In genomic region chr16:21533503-21533902, GRCm38 (mm10) we compare ENCODE assay signal across 27 mouse cellular contexts.
DNase-seq lines count a peak whose midpoint lies in the region; ATAC-seq and TF ChIP-seq lines count a peak whose summit lies in the region.
"Had no signal": no experiment of that assay in that cellular context is flagged by ENCODE, and none has a peak within 500 bp of the region (broad histone marks: within the 10 kb centered on the region; RNA-seq: fewer than 3 reads in every experiment).

No protein-coding gene starts in this region.

- H3K79me2 ChIP-seq in MEL (ENCODE audit: control insufficient read depth, insufficient read depth, low read length, poor library complexity), result no peaks in the 10 kb centered on the region

- no peak overlapping the region for H3K9ac ChIP-seq in MEL (ENCODE audit: control insufficient read depth, low read depth, low read length, poor library complexity, severe bottlenecking)
- H3K9ac ChIP-seq in liver, embryonic 13.5 days, result no peak overlapping the region
- H3K9ac ChIP-seq in intestine, postnatal 0 days (ENCODE audit: low read depth, low read length), result no peak overlapping the region
- H3K9ac ChIP-seq: limb, embryonic 12.5 days; midbrain, embryonic 15.5 days; neural tube, embryonic 15.5 days; stomach, embryonic 15.5 days had no signal

- no peak overlapping the region for H3K4me3 ChIP-seq in MEL (ENCODE audit: control insufficient read depth in 1 of 2, insufficient read depth in 1 of 2, low read depth in 2 of 2, low read length in 2 of 2)
- H3K4me3 ChIP-seq in liver, embryonic 13.5 days (replicated peaks), result no peak overlapping the region
- H3K4me3 ChIP-seq in intestine, postnatal 0 days (ENCODE audit: low read depth, low read length), result no peak overlapping the region
- H3K4me3 ChIP-seq: forebrain, embryonic 10.5 days; limb, embryonic 12.5 days; midbrain, embryonic 10.5 days; midbrain, embryonic 15.5 days; neural tube, embryonic 15.5 days; stomach, embryonic 15.5 days had no signal

- TF ChIP-seq EP300 in MEL (IDR thresholded peaks at IDR 0.05; ENCODE audit: low read depth in 1 of 2, low read length in 2 of 2), result no peak

- no peaks in the 10 kb centered on the region for H3K27me3 ChIP-seq in MEL (ENCODE audit: control insufficient read depth in 1 of 2, insufficient read depth in 2 of 2, low read length in 2 of 2)
- no peaks in the 10 kb centered on the region for H3K27me3 ChIP-seq in liver, embryonic 13.5 days
- H3K27me3 ChIP-seq in intestine, postnatal 0 days (replicated peaks; ENCODE audit: control insufficient read depth, insufficient read depth, low read length), result no peaks in the 10 kb centered on the region
- H3K27me3 ChIP-seq: limb, embryonic 12.5 days; midbrain, embryonic 15.5 days; neural tube, embryonic 15.5 days; stomach, embryonic 15.5 days had no signal

- WGBS in liver, embryonic 13.5 days (ENCODE audit: insufficient replicate concordance), result 55% methylated on average over 4 of the region's 4 CpGs
- 86% methylated on average over 4 of the region's 4 CpGs for WGBS in intestine, postnatal 0 days

- no peak for TF ChIP-seq RAD21 in MEL (IDR thresholded peaks at IDR 0.05; ENCODE audit: low read depth, low read length)

- ATAC-seq in erythroblast, adult 5-6 weeks (replicated peaks; ENCODE audit: low FRiP score, poor library complexity, severe bottlenecking), result peak; percentile 61; the same call in 1 of the 2 replicates
- ATAC-seq in liver, embryonic 13.5 days (ENCODE audit: low read depth), result peak; percentile 84
- ATAC-seq in megakaryocyte progenitor cell, adult 5-6 weeks (replicated peaks; ENCODE audit: poor library complexity), result peak; percentile 79
- ATAC-seq in intestine, postnatal 0 days, result no peak
- ATAC-seq: forebrain, embryonic 16.5 days; hindbrain, embryonic 16.5 days; lung, postnatal 0 days; midbrain, embryonic 15.5 days had no signal

- intact Hi-C loops in left cerebral cortex, postnatal 14 days (cut with DNase I), result no loop called here

- peak; percentile 16 for DNase-seq in MEL (ENCODE audit: low read depth, low spot score)
- peak; percentile 18 for DNase-seq in liver, embryonic 13.5 days
- DNase-seq in left cerebral cortex, postnatal 14 days (ENCODE audit: low spot score in 2 of 2), result no peak
- DNase-seq in thymus, postnatal 14 days, result no peak
- DNase-seq: adrenal gland, postnatal 25 days; cerebellum, adult 9-10 months; cerebellum, postnatal 36 days; gastrocnemius, postnatal 10 days; kidney, adult 2 months; lung, adult 18-20 months; lung, postnatal 4 days; retina, postnatal 1 day; right cerebral cortex, postnatal 14 days; thymus, postnatal 25 days had no signal

- TF ChIP-seq POLR2A in MEL (IDR thresholded peaks at IDR 0.05; ENCODE audit: control insufficient read depth in 1 of 2, insufficient read depth in 1 of 2, low read depth in 1 of 2, low read length in 2 of 2, poor library complexity in 1 of 2), result no peak

- H3K9me3 ChIP-seq in MEL (replicated peaks; ENCODE audit: insufficient read depth, low read length), result no peaks in the 10 kb centered on the region
- H3K9me3 ChIP-seq in liver, embryonic 13.5 days (replicated peaks), result no peaks in the 10 kb centered on the region
- no peaks in the 10 kb centered on the region for H3K9me3 ChIP-seq in intestine, postnatal 0 days (ENCODE audit: control insufficient read depth)
- H3K9me3 ChIP-seq: forebrain, embryonic 10.5 days; limb, embryonic 12.5 days; midbrain, embryonic 10.5 days; midbrain, embryonic 15.5 days; neural tube, embryonic 15.5 days; stomach, embryonic 15.5 days had no signal

- no peaks in the 10 kb centered on the region; a peak in 1 of 4 replicates for H3K36me3 ChIP-seq in MEL (ENCODE audit: control insufficient read depth in 1 of 2, insufficient read depth in 2 of 2, low read length in 2 of 2)
- no peaks in the 10 kb centered on the region for H3K36me3 ChIP-seq in liver, embryonic 13.5 days
- peaks cover 8% of the 10 kb centered on the region; the same call in 1 of the 2 replicates for H3K36me3 ChIP-seq in intestine, postnatal 0 days (ENCODE audit: control insufficient read depth, insufficient read depth)
- H3K36me3 ChIP-seq: midbrain, embryonic 10.5 days; stomach, embryonic 15.5 days had no signal

- no peak for TF ChIP-seq CTCF in MEL (IDR thresholded peaks at IDR 0.05 in 2 of 3, conservative IDR thresholded peaks at IDR 0.05 in 1 of 3; ENCODE audit: control insufficient read depth in 1 of 3, insufficient read depth in 1 of 3, low read depth in 2 of 3, low read length in 3 of 3, poor library complexity in 1 of 3, severe bottlenecking in 1 of 3)
- no peak for TF ChIP-seq CTCF in intestine, postnatal 0 days (IDR thresholded peaks at IDR 0.05; ENCODE audit: low read depth)

- no peak overlapping the region for H3K27ac ChIP-seq in MEL (ENCODE audit: control insufficient read depth, low read depth, low read length)
- H3K27ac ChIP-seq in liver, embryonic 13.5 days, result no peak overlapping the region
- H3K27ac ChIP-seq in intestine, postnatal 0 days (ENCODE audit: low read depth, low read length), result no peak overlapping the region
- H3K27ac ChIP-seq: forebrain, embryonic 10.5 days; kidney, postnatal 0 days; limb, embryonic 12.5 days; midbrain, embryonic 10.5 days; midbrain, embryonic 15.5 days; neural tube, embryonic 15.5 days; stomach, embryonic 15.5 days had no signal

- H3K4me2 ChIP-seq in liver, embryonic 13.5 days, result no peak overlapping the region
- no peak overlapping the region for H3K4me2 ChIP-seq in intestine, postnatal 0 days (replicated peaks; ENCODE audit: low read depth)
- H3K4me2 ChIP-seq: limb, embryonic 12.5 days; midbrain, embryonic 15.5 days; neural tube, embryonic 15.5 days; stomach, embryonic 15.5 days had no signal

- no peaks in the 10 kb centered on the region for H3K4me1 ChIP-seq in MEL (ENCODE audit: control insufficient read depth in 1 of 2, insufficient read depth in 2 of 2, low read length in 2 of 2)
- H3K4me1 ChIP-seq in liver, embryonic 13.5 days (replicated peaks), result peaks cover 14% of the 10 kb centered on the region
- no peaks in the 10 kb centered on the region for H3K4me1 ChIP-seq in intestine, postnatal 0 days (replicated peaks; ENCODE audit: control insufficient read depth, insufficient read depth, low read length)
- H3K4me1 ChIP-seq: midbrain, embryonic 15.5 days; neural tube, embryonic 15.5 days; stomach, embryonic 15.5 days had no signal

TF ChIP-seq in MEL, 35 proteins besides CTCF, POLR2A, EP300 and RAD21:
- TF ChIP-seq TAL1 (IDR thresholded peaks at IDR 0.05; ENCODE audit: low read length) (peak; percentile 24), ZC3H11A (IDR thresholded peaks at IDR 0.05; ENCODE audit: low read depth, low read length) (no peak)

Comparison
In these comparisons a context has a peak if more than half of its experiments do, and no peak if none do; other contexts are left out.
1. DNase-seq: peak in MEL (single experiment) and liver, embryonic 13.5 days (single experiment); none in left cerebral cortex, postnatal 14 days (0 of 2) and thymus, postnatal 14 days (single experiment).